Mouse (Mus musculus): Measurements from ENCODE around the gene Dctn5. TPM values are rescaled to one million over a fixed set of nuclear protein-coding genes. Genes with fewer than 3 reads are reported as not detected.

Dctn5 gene
- polyA plus RNA-seq, 1 experiment from 2014 or later = 144 TPM

Other genes starting within 250 kb of the Dctn5 start
- 18.5 and 21.6 TPM in 2 replicates for gene Cog7, start 151.3 kb upstream of the Dctn5 start, polyA plus RNA-seq (2014; fragmentation: Nextera tagmentation; extraction: Ambion mirVana)
- gene Gga2, start 111.8 kb upstream of the Dctn5 start, polyA plus RNA-seq (2014; fragmentation: Nextera tagmentation; extraction: Ambion mirVana) = 38.8 and 56.0 TPM in 2 replicates
- 94.1 and 94.5 TPM in 2 replicates for gene Ubfd1, start 65.9 kb upstream of the Dctn5 start, polyA plus RNA-seq (2014; fragmentation: Nextera tagmentation; extraction: Ambion mirVana)
- gene Ears2, start 65.8 kb upstream of the Dctn5 start, polyA plus RNA-seq (2014; fragmentation: Nextera tagmentation; extraction: Ambion mirVana) = 14.5 TPM in 2 replicates
- 649 and 690 TPM in 2 replicates for gene Ndufab1, start 31.2 kb upstream of the Dctn5 start, polyA plus RNA-seq (2014; fragmentation: Nextera tagmentation; extraction: Ambion mirVana)
- gene Palb2, start 56 bp upstream of the Dctn5 start, polyA plus RNA-seq (2014; fragmentation: Nextera tagmentation; extraction: Ambion mirVana) = 14.6 and 20.9 TPM in 2 replicates
- gene Plk1, start 26.4 kb downstream of the Dctn5 start, polyA plus RNA-seq (2014; fragmentation: Nextera tagmentation; extraction: Ambion mirVana) = 84.4 and 101 TPM in 2 replicates
- 0.07 and 0.19 TPM in 2 replicates for gene Ern2, start 53.2 kb downstream of the Dctn5 start, polyA plus RNA-seq (2014; fragmentation: Nextera tagmentation; extraction: Ambion mirVana)
- 0.11 and 0.14 TPM in 2 replicates for gene Chp2, start 86.5 kb downstream of the Dctn5 start, polyA plus RNA-seq (2014; fragmentation: Nextera tagmentation; extraction: Ambion mirVana)
- 17.8 and 22.3 TPM in 2 replicates for gene Prkcb, start 155.7 kb downstream of the Dctn5 start, polyA plus RNA-seq (2014; fragmentation: Nextera tagmentation; extraction: Ambion mirVana)